ENCODE assay signal across 17 mouse cellular contexts in genomic region chr5:151076917-151077316, GRCm38 (mm10).
"Had no signal": no experiment of that assay in that cellular context is flagged by ENCODE, and none has a peak within 500 bp of the region (broad histone marks: within the 10 kb centered on the region; RNA-seq: fewer than 3 reads in every experiment).

No protein-coding gene starts in this region.

- H3K27ac ChIP-seq: kidney, postnatal 0 days; limb, embryonic 12.5 days; limb, embryonic 15.5 days; liver, embryonic 13.5 days; lung, embryonic 15.5 days; stomach, postnatal 0 days had no signal

- H3K9me3 ChIP-seq: limb, embryonic 12.5 days; limb, embryonic 15.5 days; liver, embryonic 13.5 days; lung, embryonic 15.5 days had no signal

- H3K4me1 ChIP-seq: limb, embryonic 15.5 days; liver, embryonic 13.5 days; lung, embryonic 15.5 days had no signal

- H3K9ac ChIP-seq: limb, embryonic 12.5 days; limb, embryonic 15.5 days; liver, embryonic 13.5 days; lung, embryonic 15.5 days had no signal

- DNase-seq: kidney, adult 2 months; kidney, postnatal 25 days; left cerebral cortex, postnatal 4 days; liver, embryonic 13.5 days; lung, postnatal 14 days; right cerebral cortex, postnatal 4 days; thymus, adult 2 months; thymus, postnatal 14 days; thymus, postnatal 4 days had no signal

- H3K4me2 ChIP-seq: limb, embryonic 12.5 days; limb, embryonic 15.5 days; liver, embryonic 13.5 days; lung, embryonic 15.5 days; midbrain, embryonic 11.5 days had no signal

- H3K4me3 ChIP-seq: limb, embryonic 12.5 days; limb, embryonic 15.5 days; liver, embryonic 13.5 days; lung, embryonic 15.5 days had no signal

- ATAC-seq: inflammation-experienced regulatory T-cells, adult 6 months; intestine, postnatal 0 days had no signal

- H3K27me3 ChIP-seq: limb, embryonic 12.5 days; limb, embryonic 15.5 days; liver, embryonic 13.5 days; lung, embryonic 15.5 days had no signal

- H3K36me3 ChIP-seq: limb, embryonic 12.5 days; limb, embryonic 15.5 days; liver, embryonic 13.5 days; lung, embryonic 15.5 days had no signal
